Mouse (Mus musculus): Measurements from ENCODE around the gene Dgkh. TPM values are rescaled to one million over a fixed set of nuclear protein-coding genes. Genes with fewer than 3 reads are reported as not detected.

Gene Dgkh
- total and polyA plus RNA-seq, 2 experiments: 0.24 to 1.8 TPM

GRCm38 (mm10) chr14:78632747-78633146 is 99.8 kb downstream of the Dgkh start:
- Histone ChIP-seq H3K27ac (replicated peaks; ENCODE audit: insufficient read depth, low read depth, low read length) (no peak overlapping the region), H3K4me3 (ENCODE audit: insufficient read depth, low read depth, low read length) (no peak overlapping the region), H3K4me1 (ENCODE audit: control insufficient read depth, insufficient read depth, low read length) (no peaks in the 10 kb centered on the region), H3K9ac (ENCODE audit: low read depth, low read length) (no peak overlapping the region), H3K79me2 (ENCODE audit: control insufficient read depth, insufficient read depth, low read length) (no peaks in the 10 kb centered on the region), H3K36me3 (ENCODE audit: control insufficient read depth, insufficient read depth, low read length) (no peaks in the 10 kb centered on the region), H3K27me3 (ENCODE audit: control insufficient read depth, insufficient read depth, low read length) (no peaks in the 10 kb centered on the region)
- TF ChIP-seq CTCF (IDR thresholded peaks at IDR 0.05; ENCODE audit: low read depth, low read length): no peak
- 97% methylated on average over 6 of the region's 6 CpGs for WGBS
- no peak for DNase-seq (ENCODE audit: extremely low read depth, low read depth, low spot score)

- no peak overlapping the region for H3K9ac ChIP-seq (ENCODE audit: low read depth, low read length)
- 93% methylated on average over 4 of the region's 4 CpGs for WGBS
- no peak for TF ChIP-seq POLR2A (IDR thresholded peaks at IDR 0.05; ENCODE audit: extremely low read depth, insufficient read depth, low read length)
- no peak for TF ChIP-seq CTCF (IDR thresholded peaks at IDR 0.05; ENCODE audit: low read depth, low read length)
Observed at GRCm38 (mm10) chr14:78630923-78631875, 101.4 kb downstream of the Dgkh start.

GRCm38 (mm10) chr14:78627516-78628275 is 104.9 kb downstream of the Dgkh start:
- TF ChIP-seq POLR2A (IDR thresholded peaks at IDR 0.05; ENCODE audit: extremely low read depth, insufficient read depth, low read length) (no peak), CTCF (IDR thresholded peaks at IDR 0.05; ENCODE audit: low read depth, low read length) (peak; percentile 20; the same call in 1 of the 2 replicates)
- Histone ChIP-seq H3K9ac (ENCODE audit: low read depth, low read length) (no peak overlapping the region), H3K36me3 (ENCODE audit: control insufficient read depth, insufficient read depth, low read length) (no peaks in the 10 kb centered on the region), H3K4me1 (ENCODE audit: control insufficient read depth, insufficient read depth, low read length) (no peaks in the 10 kb centered on the region), H3K4me3 (ENCODE audit: insufficient read depth, low read depth, low read length) (no peak overlapping the region), H3K27ac (replicated peaks; ENCODE audit: insufficient read depth, low read depth, low read length) (no peak overlapping the region), H3K27me3 (ENCODE audit: control insufficient read depth, insufficient read depth, low read length) (no peaks in the 10 kb centered on the region), H3K79me2 (ENCODE audit: control insufficient read depth, insufficient read depth, low read length) (no peaks in the 10 kb centered on the region)
- DNase-seq (ENCODE audit: extremely low read depth, low read depth, low spot score): peak; percentile 14
- 85% methylated on average over 21 of the region's 21 CpGs for WGBS

More at GRCm38 (mm10) chr14:78630923-78631875, 101.4 kb downstream of the Dgkh start:
- H3K4me3 ChIP-seq (ENCODE audit: insufficient read depth, low read depth, low read length): no peak overlapping the region
- no peaks in the 10 kb centered on the region for H3K27me3 ChIP-seq (ENCODE audit: control insufficient read depth, insufficient read depth, low read length)
- no peaks in the 10 kb centered on the region for H3K4me1 ChIP-seq (ENCODE audit: control insufficient read depth, insufficient read depth, low read length)
- H3K79me2 ChIP-seq (ENCODE audit: control insufficient read depth, insufficient read depth, low read length): no peaks in the 10 kb centered on the region
- no peak overlapping the region for H3K27ac ChIP-seq (replicated peaks; ENCODE audit: insufficient read depth, low read depth, low read length)
- no peak for DNase-seq (ENCODE audit: extremely low read depth, low read depth, low spot score)
- no peaks in the 10 kb centered on the region for H3K36me3 ChIP-seq (ENCODE audit: control insufficient read depth, insufficient read depth, low read length)

- H3K27me3 ChIP-seq (ENCODE audit: control insufficient read depth, insufficient read depth, low read length): no peaks in the 10 kb centered on the region
- no peak for DNase-seq (ENCODE audit: extremely low read depth, low read depth, low spot score)
- TF ChIP-seq CTCF (IDR thresholded peaks at IDR 0.05; ENCODE audit: low read depth, low read length): no peak
- TF ChIP-seq POLR2A (IDR thresholded peaks at IDR 0.05; ENCODE audit: extremely low read depth, insufficient read depth, low read length): no peak
- H3K4me3 ChIP-seq (ENCODE audit: insufficient read depth, low read depth, low read length): no peak overlapping the region
- WGBS: 85% methylated on average over 9 of the region's 9 CpGs
- no peaks in the 10 kb centered on the region for H3K4me1 ChIP-seq (ENCODE audit: control insufficient read depth, insufficient read depth, low read length)
- H3K36me3 ChIP-seq (ENCODE audit: control insufficient read depth, insufficient read depth, low read length): no peaks in the 10 kb centered on the region
- H3K79me2 ChIP-seq (ENCODE audit: control insufficient read depth, insufficient read depth, low read length): no peaks in the 10 kb centered on the region
- H3K27ac ChIP-seq (replicated peaks; ENCODE audit: insufficient read depth, low read depth, low read length): no peak overlapping the region
- no peak overlapping the region for H3K9ac ChIP-seq (ENCODE audit: low read depth, low read length)
Observed at GRCm38 (mm10) chr14:78618883-78619295, 113.7 kb downstream of the Dgkh start.

- Histone ChIP-seq H3K27me3 (ENCODE audit: control insufficient read depth, insufficient read depth, low read length) (no peaks in the 10 kb centered on the region), H3K79me2 (ENCODE audit: control insufficient read depth, insufficient read depth, low read length) (no peaks in the 10 kb centered on the region), H3K4me1 (ENCODE audit: control insufficient read depth, insufficient read depth, low read length) (no peaks in the 10 kb centered on the region), H3K4me3 (ENCODE audit: insufficient read depth, low read depth, low read length) (no peak overlapping the region), H3K36me3 (ENCODE audit: control insufficient read depth, insufficient read depth, low read length) (no peaks in the 10 kb centered on the region), H3K9ac (ENCODE audit: low read depth, low read length) (no peak overlapping the region), H3K27ac (replicated peaks; ENCODE audit: insufficient read depth, low read depth, low read length) (no peak overlapping the region)
- WGBS: 91% methylated on average over 5 of the region's 5 CpGs
- TF ChIP-seq CTCF (IDR thresholded peaks at IDR 0.05; ENCODE audit: low read depth, low read length) (peak; percentile 28; the same call in 1 of the 2 replicates), POLR2A (IDR thresholded peaks at IDR 0.05; ENCODE audit: extremely low read depth, insufficient read depth, low read length) (no peak)
- DNase-seq (ENCODE audit: extremely low read depth, low read depth, low spot score): no peak
Observed at GRCm38 (mm10) chr14:78613569-78613968, 119.0 kb downstream of the Dgkh start.
